Mouse (Mus musculus) bone marrow, adult 2 months (tissue): ENCODE data around the gene Hist1h2ab.

Experiments used
- CTCF ChIP-seq: fragments of 200-500 bp; IDR thresholded peaks from 2 replicates; pipeline ENCODE4 v1.5.1; 2011; ENCODE audit warnings: low read length, control low read depth; ENCODE audit not compliant: control insufficient read depth, insufficient read depth
- POLR2A ChIP-seq: fragments of 200-500 bp; IDR thresholded peaks from 2 replicates; pipeline ENCODE4 v1.6.1; 2011; ENCODE audit warnings: low read depth, mild to moderate bottlenecking, control low read depth, low read length, borderline replicate concordance; ENCODE audit not compliant: control insufficient read depth

DNA sequence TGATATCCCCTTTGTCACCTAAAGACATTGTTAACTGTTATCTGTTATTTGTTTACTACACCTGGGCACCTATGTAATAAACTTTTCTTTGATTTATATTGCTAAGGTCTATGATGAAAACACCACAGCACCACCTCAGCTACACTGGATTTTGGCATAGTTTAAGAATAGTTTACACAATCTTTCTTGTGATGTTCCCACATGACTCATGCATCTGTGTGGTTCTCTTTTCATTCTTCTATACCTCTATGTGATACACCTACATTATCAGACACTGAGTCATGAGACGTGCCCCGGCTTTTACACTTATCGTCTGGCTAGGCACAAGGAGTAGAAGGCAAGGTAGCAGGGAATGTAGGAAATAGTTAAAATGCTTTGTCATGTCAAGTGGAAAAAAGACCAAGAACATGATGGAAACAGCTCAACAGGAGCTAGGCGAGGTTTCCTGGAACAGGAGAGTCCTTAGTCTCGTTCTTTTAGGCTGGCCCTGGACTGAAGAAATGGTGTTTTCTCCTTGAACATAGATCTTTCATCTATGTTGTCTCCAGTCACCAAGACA, 1.3 kb upstream of the Hist1h2ab start:
- TF ChIP-seq CTCF (no peak), POLR2A (no peak)
